Mouse (Mus musculus) urinary bladder, postnatal 25 days (tissue): Measurements from ENCODE around the gene Tmem60.

ENCODE experiments used
- DNase-seq: peaks from one replicate; pipeline ENCODE4 v3.0.0; 2022; ENCODE audit warnings: low spot score

Gene Tmem60

GRCm38 (mm10) chr5:20881915-20882800 is at the start of gene Tmem60, which contains the start of gene Phtf2:
Tmem60 (plus strand) TSS chr5:20882191.
Phtf2 (minus strand) TSS chr5:20882124.
- DNase-seq: peak; percentile 96

- no peak for DNase-seq
Measured at GRCm38 (mm10) chr5:20834399-20834798, 47.6 kb upstream of the Tmem60 start.

- DNase-seq: no peak
Measured at GRCm38 (mm10) chr5:20837082-20837481, 44.9 kb upstream of the Tmem60 start.

- no peak for DNase-seq
Measured at GRCm38 (mm10) chr5:20843405-20843804, 38.6 kb upstream of the Tmem60 start.

GRCm38 (mm10) chr5:20843816-20844215 is 38.2 kb upstream of the Tmem60 start:
- no peak for DNase-seq

- DNase-seq: no peak
Measured at GRCm38 (mm10) chr5:20847010-20847409, 35.0 kb upstream of the Tmem60 start.

- no peak for DNase-seq
Measured at GRCm38 (mm10) chr5:20855066-20855465, 26.9 kb upstream of the Tmem60 start.

- no peak for DNase-seq
Measured at GRCm38 (mm10) chr5:20858404-20858803, 23.6 kb upstream of the Tmem60 start.

- no peak for DNase-seq
Measured at GRCm38 (mm10) chr5:20860565-20860964, 21.4 kb upstream of the Tmem60 start.

GRCm38 (mm10) chr5:20861901-20862300 is 20.1 kb upstream of the Tmem60 start:
- DNase-seq: no peak

- DNase-seq: no peak
Measured at GRCm38 (mm10) chr5:20864216-20864969, 17.6 kb upstream of the Tmem60 start.

GRCm38 (mm10) chr5:20865193-20865755 is 16.7 kb upstream of the Tmem60 start:
- DNase-seq: no peak

GRCm38 (mm10) chr5:20873146-20873545 is 8.8 kb upstream of the Tmem60 start:
- no peak for DNase-seq

GRCm38 (mm10) chr5:20876934-20877426 is 5.0 kb upstream of the Tmem60 start:
- no peak for DNase-seq

GRCm38 (mm10) chr5:20880386-20880785 is 1.6 kb upstream of the Tmem60 start:
- no peak for DNase-seq

GRCm38 (mm10) chr5:20880797-20881775 is 905 bp upstream of the Tmem60 start:
- DNase-seq: peak; percentile 34

- DNase-seq: no peak
Measured at GRCm38 (mm10) chr5:20884036-20884620, 2.1 kb downstream of the Tmem60 start.

- DNase-seq: no peak
Measured at GRCm38 (mm10) chr5:20897446-20898167, 15.6 kb downstream of the Tmem60 start.

- no peak for DNase-seq
Measured at GRCm38 (mm10) chr5:20904647-20905046, 22.7 kb downstream of the Tmem60 start.

- DNase-seq: no peak
Measured at GRCm38 (mm10) chr5:20905437-20905836, 23.4 kb downstream of the Tmem60 start.
